Mouse (Mus musculus): ENCODE measurements around the gene Fam136a. TPM values are rescaled to one million over a fixed set of nuclear protein-coding genes. Genes with fewer than 3 reads are reported as not detected.
"Not testable (repeated sequence)": the region's sequence is repeated elsewhere in the genome, so short reads cannot be mapped to it uniquely, and the experiment has no call there.

Gene Fam136a
- 115 and 123 TPM in 2 replicates for polyA plus RNA-seq (2015; fragmentation: Nextera tagmentation; extraction: Ambion mirVana)

GRCm38 (mm10) chr6:86365371-86366124 lies at the start of gene Fam136a:
TSS of gene Fam136a (plus strand) at chr6:86365646.
- Histone ChIP-seq H3K36me3 (peaks cover 12% of the 10 kb centered on the region), H3K4me3 (peak within 1 kb of the TSS; percentile 73), H3K27me3 (no peaks in the 10 kb centered on the region), H3K4me2 (peak within 1 kb of the TSS; percentile 88), H3K9ac (peak within 1 kb of the TSS; percentile 89), H3K4me1 (replicated peaks) (peaks cover 27% of the 10 kb centered on the region), H3K27ac (peak within 1 kb of the TSS; percentile 88), H3K9me3 (no peaks in the 10 kb centered on the region)
- WGBS: under 1% methylated on average over 74 of the region's 76 CpGs
- ATAC-seq (ENCODE audit: low FRiP score): peak; percentile 95

GRCm38 (mm10) chr6:86317066-86317465 lies 48.4 kb upstream of the Fam136a start:
- H3K27me3 ChIP-seq: no peaks in the 10 kb centered on the region
- WGBS: 57% methylated on average over 1 of the region's 1 CpGs
- H3K9me3 ChIP-seq: no peaks in the 10 kb centered on the region
- no peak overlapping the region for H3K4me2 ChIP-seq
- ATAC-seq (ENCODE audit: low FRiP score): no peak
- H3K4me3 ChIP-seq: no peak overlapping the region
- no peak overlapping the region for H3K9ac ChIP-seq
- no peaks in the 10 kb centered on the region for H3K36me3 ChIP-seq
- H3K4me1 ChIP-seq (replicated peaks): no peaks in the 10 kb centered on the region
- no peak overlapping the region for H3K27ac ChIP-seq

- no peak overlapping the region for H3K4me3 ChIP-seq
- no peaks in the 10 kb centered on the region for H3K36me3 ChIP-seq
- no peaks in the 10 kb centered on the region for H3K27me3 ChIP-seq
- H3K27ac ChIP-seq: no peak overlapping the region
- no peak for ATAC-seq (ENCODE audit: low FRiP score)
- H3K9ac ChIP-seq: no peak overlapping the region
- H3K4me1 ChIP-seq (replicated peaks): no peaks in the 10 kb centered on the region
- 87% methylated on average over 4 of the region's 4 CpGs for WGBS
- H3K9me3 ChIP-seq: no peaks in the 10 kb centered on the region
- no peak overlapping the region for H3K4me2 ChIP-seq
These were observed 46.6 kb upstream of the Fam136a start for GRCm38 (mm10) chr6:86318855-86319254.

DNA sequence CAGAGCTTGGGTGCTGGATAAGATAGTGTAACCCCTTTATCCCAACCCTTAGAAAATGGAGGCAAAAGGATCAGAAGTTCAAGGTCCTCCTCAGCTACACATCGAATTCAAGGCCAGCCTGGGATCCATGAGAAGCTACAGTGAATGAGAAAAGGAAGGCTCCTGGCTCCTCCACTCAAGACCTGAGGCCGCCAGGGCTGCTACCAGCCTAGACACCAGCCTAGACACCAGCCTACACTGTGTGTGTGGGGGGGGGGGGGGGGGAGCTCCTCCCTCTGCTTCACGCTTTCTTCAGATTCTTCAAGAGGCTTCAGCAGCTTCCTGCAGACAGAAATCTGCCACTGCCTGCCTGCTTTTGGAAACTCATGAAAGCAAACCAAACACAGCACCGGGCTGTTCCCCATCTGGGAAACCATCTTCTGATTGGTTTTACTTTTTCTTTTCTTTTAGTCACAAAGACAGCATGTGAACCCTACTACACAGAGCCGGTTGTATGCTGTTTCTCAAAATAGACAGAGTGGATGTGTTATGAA lies 43.3 kb upstream of the Fam136a start:
- H3K4me2 ChIP-seq: no peak overlapping the region
- no peaks in the 10 kb centered on the region for H3K27me3 ChIP-seq
- no peak overlapping the region for H3K4me3 ChIP-seq
- WGBS: 88% methylated on average over 5 of the region's 5 CpGs
- no peak overlapping the region for H3K27ac ChIP-seq
- ATAC-seq (ENCODE audit: low FRiP score): no peak
- no peak overlapping the region for H3K9ac ChIP-seq
- no peaks in the 10 kb centered on the region for H3K9me3 ChIP-seq
- no peaks in the 10 kb centered on the region for H3K4me1 ChIP-seq (replicated peaks)
- H3K36me3 ChIP-seq: no peaks in the 10 kb centered on the region

DNA sequence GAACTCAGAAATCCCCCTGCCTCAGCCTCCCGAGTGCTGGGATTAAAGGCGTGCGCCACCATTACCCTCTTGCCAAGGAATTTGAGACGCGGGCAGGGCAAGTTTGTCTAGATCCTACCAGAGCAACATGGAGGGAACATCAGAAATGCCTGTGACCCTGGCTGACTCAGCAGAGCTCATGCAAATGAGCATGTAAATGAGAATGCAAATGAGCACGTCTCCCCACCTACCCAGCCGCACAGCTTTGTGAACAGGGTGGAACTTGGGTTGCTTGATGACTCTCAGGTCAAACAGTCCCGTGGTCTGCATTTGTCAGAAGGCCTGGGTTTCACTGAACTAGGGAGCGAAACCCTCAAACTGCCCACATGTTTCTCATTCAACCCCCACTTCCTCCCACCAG lies 42.5 kb upstream of the Fam136a start:
- ATAC-seq (ENCODE audit: low FRiP score): no peak
- no peak overlapping the region for H3K9ac ChIP-seq
- H3K4me1 ChIP-seq (replicated peaks): no peaks in the 10 kb centered on the region
- H3K36me3 ChIP-seq: no peaks in the 10 kb centered on the region
- H3K4me3 ChIP-seq: no peak overlapping the region
- H3K27ac ChIP-seq: no peak overlapping the region
- 80% methylated on average over 9 of the region's 9 CpGs for WGBS
- no peaks in the 10 kb centered on the region for H3K9me3 ChIP-seq
- H3K4me2 ChIP-seq: no peak overlapping the region
- no peaks in the 10 kb centered on the region for H3K27me3 ChIP-seq

DNA sequence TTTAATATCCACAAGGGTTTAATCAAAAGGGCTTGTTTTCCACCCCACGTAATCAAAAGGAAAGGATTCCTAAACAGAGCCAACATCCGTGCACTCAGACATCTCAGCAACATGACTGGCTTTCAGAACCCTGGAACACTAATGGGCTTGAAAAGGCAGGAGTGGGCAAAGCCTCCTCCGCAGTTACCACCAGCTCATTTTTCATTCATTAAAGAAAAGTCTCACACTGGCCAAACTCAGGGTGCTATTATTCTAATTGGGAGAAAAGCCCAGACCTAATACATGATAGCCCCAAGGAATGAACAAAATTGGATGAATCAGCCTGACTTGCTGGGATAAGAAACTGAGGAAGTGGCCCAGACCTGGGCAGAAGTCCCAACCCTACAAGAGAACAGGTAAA lies 41.0 kb upstream of the Fam136a start:
- Histone ChIP-seq H3K27me3 (no peaks in the 10 kb centered on the region), H3K4me3 (no peak overlapping the region), H3K4me2 (no peak overlapping the region), H3K9me3 (no peaks in the 10 kb centered on the region), H3K36me3 (no peaks in the 10 kb centered on the region), H3K9ac (no peak overlapping the region), H3K4me1 (replicated peaks) (no peaks in the 10 kb centered on the region), H3K27ac (no peak overlapping the region)
- no peak for ATAC-seq (ENCODE audit: low FRiP score)
- WGBS: 84% methylated on average over 3 of the region's 3 CpGs

DNA sequence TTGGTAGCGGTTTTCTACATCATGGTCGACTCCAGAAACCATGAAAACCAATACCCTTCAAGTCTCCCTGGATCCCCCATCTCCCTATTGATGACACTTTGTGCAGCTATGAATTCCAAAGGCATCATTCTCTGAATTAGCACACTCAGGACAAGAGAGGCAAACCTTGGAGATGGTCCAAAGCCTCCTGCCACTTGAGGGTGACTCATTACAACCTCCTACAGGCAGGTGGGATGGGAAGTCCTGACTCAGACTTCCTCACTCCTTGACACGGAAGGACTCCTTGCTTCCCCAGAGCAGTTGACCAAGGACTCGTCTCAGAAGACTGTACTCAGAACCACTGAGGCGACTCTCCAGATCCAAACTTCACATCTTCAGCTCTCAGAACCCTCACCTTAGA lies 39.8 kb upstream of the Fam136a start:
- no peaks in the 10 kb centered on the region for H3K9me3 ChIP-seq
- 92% methylated on average over 5 of the region's 5 CpGs for WGBS
- H3K27ac ChIP-seq: no peak overlapping the region
- no peak for ATAC-seq (ENCODE audit: low FRiP score)
- no peaks in the 10 kb centered on the region for H3K36me3 ChIP-seq
- no peak overlapping the region for H3K4me3 ChIP-seq
- no peak overlapping the region for H3K4me2 ChIP-seq
- H3K4me1 ChIP-seq (replicated peaks): no peaks in the 10 kb centered on the region
- H3K9ac ChIP-seq: no peak overlapping the region
- H3K27me3 ChIP-seq: no peaks in the 10 kb centered on the region

DNA sequence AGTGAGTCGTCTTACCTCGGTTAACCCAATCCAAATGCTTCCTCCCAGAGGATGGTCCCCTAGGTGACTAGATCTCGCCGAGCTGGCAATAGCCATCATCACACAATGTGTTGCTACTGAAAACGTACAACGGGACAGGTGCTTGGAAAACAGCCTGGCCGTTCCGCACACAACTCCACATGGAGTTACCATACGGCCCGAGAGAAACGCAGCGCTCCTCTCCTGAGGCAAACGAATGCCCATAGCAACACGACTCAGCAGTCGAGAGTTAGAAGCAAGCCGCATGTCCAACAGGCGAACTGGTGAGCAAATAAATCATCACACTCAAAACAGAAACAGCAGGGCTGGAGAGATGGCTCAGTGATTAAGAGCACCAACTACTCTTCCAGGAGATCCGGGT lies 38.6 kb upstream of the Fam136a start:
- Histone ChIP-seq H3K9me3 (no peaks in the 10 kb centered on the region), H3K4me3 (no peak overlapping the region), H3K27me3 (no peaks in the 10 kb centered on the region), H3K36me3 (no peaks in the 10 kb centered on the region), H3K4me2 (no peak overlapping the region), H3K27ac (no peak overlapping the region), H3K4me1 (replicated peaks) (no peaks in the 10 kb centered on the region), H3K9ac (no peak overlapping the region)
- WGBS: 93% methylated on average over 18 of the region's 18 CpGs
- ATAC-seq (ENCODE audit: low FRiP score): no peak

- Histone ChIP-seq H3K4me1 (replicated peaks) (no peaks in the 10 kb centered on the region), H3K4me3 (no peak overlapping the region), H3K9ac (no peak overlapping the region), H3K9me3 (no peaks in the 10 kb centered on the region), H3K36me3 (no peaks in the 10 kb centered on the region), H3K4me2 (no peak overlapping the region), H3K27me3 (no peaks in the 10 kb centered on the region), H3K27ac (no peak overlapping the region)
- WGBS: 75% methylated on average over 3 of the region's 3 CpGs
- ATAC-seq (ENCODE audit: low FRiP score): no peak
These were observed 37.1 kb upstream of the Fam136a start for GRCm38 (mm10) chr6:86328369-86328768.

- no peak for ATAC-seq (ENCODE audit: low FRiP score)
- Histone ChIP-seq H3K9ac (no peak overlapping the region), H3K36me3 (no peaks in the 10 kb centered on the region), H3K4me2 (no peak overlapping the region), H3K4me3 (no peak overlapping the region), H3K9me3 (no peaks in the 10 kb centered on the region), H3K4me1 (replicated peaks) (no peaks in the 10 kb centered on the region), H3K27ac (no peak overlapping the region), H3K27me3 (no peaks in the 10 kb centered on the region)
- WGBS: 94% methylated on average over 6 of the region's 6 CpGs
These were observed 35.5 kb upstream of the Fam136a start for GRCm38 (mm10) chr6:86329943-86330342.

DNA sequence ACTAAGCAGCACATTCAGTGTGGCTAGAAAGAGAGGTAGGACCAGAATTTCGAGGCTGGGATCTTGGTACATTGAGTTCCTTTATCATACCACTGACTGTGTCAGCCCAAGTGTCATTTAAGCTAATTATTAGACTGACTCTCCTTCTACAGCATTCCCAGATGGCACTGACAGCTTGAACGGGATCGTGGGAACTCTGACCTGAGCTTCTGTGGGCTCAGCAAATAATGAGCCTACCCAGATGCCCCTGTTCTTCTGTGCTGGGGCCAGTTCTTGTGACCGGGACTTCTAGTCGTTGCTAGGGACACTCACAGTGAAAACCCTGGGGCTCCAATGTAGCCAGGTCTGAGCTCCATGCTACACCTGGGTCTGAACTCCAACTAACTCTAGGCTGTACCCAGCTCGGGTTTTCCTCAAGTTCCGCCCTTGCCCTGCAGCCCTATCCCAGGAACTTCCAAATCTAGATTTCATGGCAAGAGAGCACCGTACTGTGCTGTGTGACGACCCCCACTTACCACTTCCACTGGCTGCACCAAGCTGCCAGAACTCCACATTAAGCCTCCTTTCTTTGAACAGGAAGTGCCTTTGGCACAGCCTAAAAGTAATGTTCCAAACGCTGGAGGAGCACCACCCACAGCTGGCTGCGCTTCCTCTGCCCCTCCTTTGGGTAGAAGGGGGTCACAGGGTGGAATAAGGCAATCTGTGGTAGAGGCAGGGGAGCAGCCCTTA lies 30.2 kb upstream of the Fam136a start:
- H3K4me2 ChIP-seq: no peak overlapping the region
- no peak overlapping the region for H3K4me3 ChIP-seq
- no peak for ATAC-seq (ENCODE audit: low FRiP score)
- no peaks in the 10 kb centered on the region for H3K9me3 ChIP-seq
- no peaks in the 10 kb centered on the region for H3K4me1 ChIP-seq (replicated peaks)
- H3K36me3 ChIP-seq: no peaks in the 10 kb centered on the region
- H3K27me3 ChIP-seq: no peaks in the 10 kb centered on the region
- H3K9ac ChIP-seq: no peak overlapping the region
- WGBS: 80% methylated on average over 11 of the region's 11 CpGs
- no peak overlapping the region for H3K27ac ChIP-seq

DNA sequence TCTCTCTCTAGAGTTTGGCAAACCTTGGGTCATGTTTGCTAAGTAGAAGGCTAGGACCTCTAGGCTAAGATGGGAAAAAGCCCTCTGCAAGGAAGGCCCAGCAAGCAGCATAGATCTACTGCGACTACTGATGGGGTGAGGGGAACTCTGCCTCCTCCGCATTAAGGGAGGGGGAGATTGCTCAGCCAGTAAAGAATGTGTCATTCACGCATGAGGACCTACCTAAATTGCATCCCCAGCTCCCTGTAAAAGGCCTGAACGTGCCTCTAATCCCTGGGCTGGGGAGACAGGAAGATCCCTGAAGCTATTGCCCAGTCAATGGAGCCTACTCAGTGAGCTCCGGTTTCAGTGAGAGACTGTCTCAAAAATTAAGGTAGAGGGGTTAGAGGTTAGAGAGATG lies 29.6 kb upstream of the Fam136a start:
- Histone ChIP-seq H3K36me3 (no peaks in the 10 kb centered on the region), H3K27ac (no peak overlapping the region), H3K9me3 (no peaks in the 10 kb centered on the region), H3K9ac (no peak overlapping the region), H3K4me3 (no peak overlapping the region), H3K27me3 (no peaks in the 10 kb centered on the region), H3K4me2 (no peak overlapping the region), H3K4me1 (replicated peaks) (no peaks in the 10 kb centered on the region)
- no peak for ATAC-seq (ENCODE audit: low FRiP score)
- 80% methylated on average over 5 of the region's 5 CpGs for WGBS

GRCm38 (mm10) chr6:86336340-86336739 lies 29.1 kb upstream of the Fam136a start:
- H3K27me3 ChIP-seq; H3K27ac ChIP-seq; H3K9me3 ChIP-seq; ATAC-seq (ENCODE audit: low FRiP score); H3K9ac ChIP-seq; H3K4me1 ChIP-seq (replicated peaks); H3K36me3 ChIP-seq; H3K4me2 ChIP-seq; H3K4me3 ChIP-seq: not testable (repeated sequence)
- 92% methylated on average over 4 of the region's 4 CpGs for WGBS
